Mouse (Mus musculus): Measurements from ENCODE around the gene Narfl.

The Narfl gene

DNA sequence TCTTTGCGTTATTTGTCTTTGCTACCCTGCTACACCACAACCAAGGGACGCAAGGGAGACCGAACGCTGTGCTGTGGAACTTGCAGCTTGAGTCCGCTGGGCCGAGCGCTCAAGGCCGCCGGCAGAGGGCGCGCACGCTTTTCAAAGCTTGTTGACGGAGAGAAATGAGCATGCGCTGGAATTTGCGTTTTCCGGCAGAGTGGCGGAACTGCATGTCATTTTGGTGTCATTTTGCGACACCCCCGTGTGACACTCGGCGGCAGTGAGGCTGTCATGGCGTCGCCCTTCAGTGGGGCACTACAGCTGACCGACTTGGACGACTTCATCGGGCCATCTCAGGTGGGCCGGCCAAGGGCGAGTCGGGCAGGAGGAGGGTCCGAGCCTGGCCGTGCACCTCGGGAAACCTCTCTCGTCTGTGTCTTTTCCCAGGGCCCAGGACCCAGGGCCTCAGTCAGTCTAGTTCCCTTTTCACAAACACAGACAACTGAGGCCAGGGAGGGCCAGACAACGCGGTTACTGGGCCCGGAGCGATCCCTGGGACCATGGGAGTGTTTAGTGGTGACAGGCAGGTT lies at the start of gene Narfl:
Gene Narfl, plus strand, starts transcription at position 228 of the 572 bp plus-strand sequence.
- no peak; the same call in 1 of the 2 replicates for TF ChIP-seq GATA4 (IDR thresholded peaks at IDR 0.05; ENCODE audit: insufficient replicate concordance, low read length)

DNA sequence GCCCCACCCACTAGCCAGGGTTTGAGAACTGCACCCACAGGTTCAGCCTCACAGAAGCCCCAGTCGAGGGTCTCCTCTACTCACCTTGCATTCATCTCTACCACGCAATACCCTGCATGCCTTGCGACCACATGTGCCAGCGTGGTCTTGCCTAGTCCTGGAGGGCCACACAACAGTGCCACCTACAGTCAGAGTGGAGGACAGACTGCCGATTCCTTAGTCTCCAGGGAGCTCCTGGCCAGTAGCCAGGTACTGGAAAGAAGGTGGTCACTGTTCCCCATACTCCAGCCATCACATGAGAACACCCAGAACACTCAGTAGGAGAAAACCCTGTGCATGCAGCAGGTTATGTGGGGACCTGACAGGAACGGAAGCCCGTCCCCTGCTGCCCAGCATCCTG lies 49.7 kb upstream of the Narfl start:
- TF ChIP-seq GATA4 (IDR thresholded peaks at IDR 0.05; ENCODE audit: insufficient replicate concordance, low read length): no peak

- no peak for TF ChIP-seq GATA4 (IDR thresholded peaks at IDR 0.05; ENCODE audit: insufficient replicate concordance, low read length)
Measured at GRCm38 (mm10) chr17:25725264-25725663, 48.3 kb upstream of the Narfl start.

GRCm38 (mm10) chr17:25727265-25728008 lies 46.1 kb upstream of the Narfl start, which contains the start of the genes Chtf18 and Rpusd1:
TSS of gene Chtf18 (minus strand) at chr17:25727419.
TSS of gene Rpusd1 (plus strand) at chr17:25727670.
- TF ChIP-seq GATA4 (IDR thresholded peaks at IDR 0.05; ENCODE audit: insufficient replicate concordance, low read length): no peak

DNA sequence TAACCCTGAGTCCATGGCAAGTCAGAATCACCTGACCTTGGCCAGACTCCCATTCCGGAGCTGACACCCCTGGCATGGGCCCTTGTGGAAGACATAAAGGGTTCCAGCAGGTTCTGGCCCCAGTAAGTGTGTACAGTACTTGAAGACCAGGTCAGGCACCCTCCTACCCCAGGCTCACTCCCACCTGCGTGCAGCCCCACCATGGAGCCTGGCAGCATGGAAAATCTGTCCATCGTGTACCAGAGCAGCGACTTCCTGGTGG lies 45.6 kb upstream of the Narfl start:
- no peak for TF ChIP-seq GATA4 (IDR thresholded peaks at IDR 0.05; ENCODE audit: insufficient replicate concordance, low read length)

DNA sequence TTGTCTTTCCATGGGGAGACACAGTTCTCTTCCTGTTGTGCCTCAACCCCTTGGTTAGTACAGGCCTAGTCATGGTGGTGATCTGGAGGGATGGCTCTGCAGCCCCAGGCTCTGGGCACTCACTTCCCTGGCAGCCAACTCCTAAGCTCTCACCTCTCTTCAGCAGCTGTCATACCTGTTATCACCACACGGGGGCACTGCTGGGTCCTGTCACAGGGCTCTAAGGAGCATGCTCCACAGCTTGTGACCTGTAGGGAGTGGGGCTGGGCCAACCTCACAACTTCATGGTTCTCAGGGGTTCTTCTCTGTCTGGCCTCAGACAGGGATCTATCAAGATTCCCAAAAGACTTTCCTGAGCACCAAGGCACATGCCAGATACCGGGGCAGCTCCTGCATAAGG lies 41.5 kb upstream of the Narfl start:
- no peak for TF ChIP-seq GATA4 (IDR thresholded peaks at IDR 0.05; ENCODE audit: insufficient replicate concordance, low read length)

DNA sequence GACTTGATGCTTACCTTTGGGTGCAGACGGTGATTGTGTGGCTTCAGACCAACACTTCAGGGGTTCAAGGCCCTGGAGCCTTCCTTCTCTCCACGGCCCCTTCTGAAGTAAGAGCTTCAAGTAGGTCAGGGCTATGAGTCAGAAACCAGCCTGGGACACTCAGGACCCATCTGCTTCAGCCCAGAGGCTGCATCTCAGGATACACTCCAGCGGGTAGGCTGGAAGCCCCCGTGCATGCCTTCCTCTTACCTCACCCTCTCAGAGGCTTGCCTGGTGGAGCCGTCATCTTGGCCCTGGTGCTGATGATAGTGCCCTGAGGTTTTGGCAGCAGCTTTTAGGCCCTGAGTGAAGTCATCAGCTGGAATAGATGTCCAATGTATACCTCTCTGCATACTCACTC lies 38.3 kb upstream of the Narfl start:
- no peak for TF ChIP-seq GATA4 (IDR thresholded peaks at IDR 0.05; ENCODE audit: insufficient replicate concordance, low read length)

DNA sequence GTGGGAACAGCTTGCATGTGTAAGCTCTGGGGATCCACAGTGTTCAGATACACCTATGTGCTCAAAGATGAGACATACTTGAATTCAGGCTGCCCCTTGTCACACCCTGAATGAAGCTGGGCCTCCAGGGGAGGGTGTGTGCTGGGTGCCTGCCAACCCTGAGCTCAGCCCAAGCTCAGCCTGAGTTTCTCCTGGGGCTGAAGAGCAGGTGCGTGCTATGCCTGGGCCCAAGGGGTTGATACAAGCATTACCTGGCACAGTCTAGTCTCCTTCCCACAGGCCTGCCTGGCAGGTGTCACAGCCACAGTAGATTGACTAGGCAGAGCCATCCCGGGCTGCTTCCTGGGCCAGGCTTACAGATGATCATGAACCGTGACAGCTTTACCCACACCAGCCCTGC lies 37.8 kb upstream of the Narfl start, which contains the start of gene Mslnl:
Gene Mslnl, plus strand, starts transcription at position 298 of the 400 bp plus-strand sequence.
- no peak for TF ChIP-seq GATA4 (IDR thresholded peaks at IDR 0.05; ENCODE audit: insufficient replicate concordance, low read length)

DNA sequence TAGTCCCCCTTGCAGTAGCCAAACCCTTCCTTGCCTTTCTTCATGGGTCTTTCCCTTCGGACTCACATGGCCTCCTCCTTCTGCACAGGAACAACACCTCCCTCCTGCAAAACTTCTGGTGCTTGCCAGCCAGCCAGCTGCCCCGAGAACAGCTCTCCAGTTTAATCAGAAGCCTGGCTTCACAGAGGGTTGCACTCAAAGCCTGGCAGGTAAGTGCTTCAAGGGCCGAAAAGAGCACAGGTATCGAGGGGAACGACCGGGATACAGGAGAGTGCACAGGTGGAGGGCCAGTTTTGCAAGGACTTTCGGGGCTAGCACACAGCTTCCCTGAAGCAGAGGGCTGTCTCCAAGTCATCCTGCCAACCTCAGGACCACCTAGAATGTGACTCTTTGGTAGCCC lies 34.7 kb upstream of the Narfl start:
- no peak for TF ChIP-seq GATA4 (IDR thresholded peaks at IDR 0.05; ENCODE audit: insufficient replicate concordance, low read length)

- no peak for TF ChIP-seq GATA4 (IDR thresholded peaks at IDR 0.05; ENCODE audit: insufficient replicate concordance, low read length)
Measured at GRCm38 (mm10) chr17:25743831-25744230, 29.7 kb upstream of the Narfl start.

GRCm38 (mm10) chr17:25744311-25744710 lies 29.3 kb upstream of the Narfl start:
- TF ChIP-seq GATA4 (IDR thresholded peaks at IDR 0.05; ENCODE audit: insufficient replicate concordance, low read length): no peak

DNA sequence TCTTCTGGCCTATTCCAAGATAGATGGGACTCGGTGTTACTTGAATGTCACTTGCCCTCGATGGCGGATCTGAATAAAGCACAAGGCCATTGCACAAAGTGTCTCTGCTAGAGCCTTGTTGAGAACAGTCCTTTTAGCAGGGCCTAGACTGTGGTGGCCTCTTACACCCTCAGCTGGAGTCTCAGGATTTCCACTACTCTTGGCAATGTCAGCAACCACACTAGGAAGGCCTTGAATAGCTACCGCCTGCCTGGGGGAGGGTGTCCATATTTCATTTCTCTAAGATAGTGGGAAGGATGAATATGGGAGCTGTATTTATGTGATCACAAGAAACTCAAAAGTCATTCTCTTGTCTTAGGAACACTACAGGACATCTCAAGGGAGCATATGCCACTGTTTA lies 25.3 kb upstream of the Narfl start:
- TF ChIP-seq GATA4 (IDR thresholded peaks at IDR 0.05; ENCODE audit: insufficient replicate concordance, low read length): no peak

DNA sequence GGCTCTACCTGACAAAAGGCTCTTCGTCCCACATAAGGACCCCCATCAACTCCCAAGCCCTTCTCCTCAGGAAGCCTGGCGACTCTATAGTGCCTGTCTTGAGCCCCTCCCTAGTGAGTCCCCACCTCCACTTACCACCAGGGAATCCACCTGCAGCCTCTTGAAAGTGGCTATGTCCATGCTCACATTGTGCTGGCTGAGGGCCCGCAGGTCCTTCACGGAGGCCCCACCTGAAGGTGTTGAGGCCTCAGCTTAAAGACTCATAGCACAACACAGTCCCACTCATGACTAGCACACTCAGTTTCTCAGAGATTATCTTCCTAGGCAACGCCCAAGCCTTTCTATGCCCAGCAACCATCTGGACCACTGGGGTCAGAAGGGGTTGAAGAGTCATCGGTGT lies 24.3 kb upstream of the Narfl start:
- no peak for TF ChIP-seq GATA4 (IDR thresholded peaks at IDR 0.05; ENCODE audit: insufficient replicate concordance, low read length)

- no peak for TF ChIP-seq GATA4 (IDR thresholded peaks at IDR 0.05; ENCODE audit: insufficient replicate concordance, low read length)
Measured at GRCm38 (mm10) chr17:25751446-25751845, 22.1 kb upstream of the Narfl start.

GRCm38 (mm10) chr17:25754241-25754640 lies 19.3 kb upstream of the Narfl start, which contains the start of gene Msln:
TSS of gene Msln (minus strand) at chr17:25754378.
- no peak for TF ChIP-seq GATA4 (IDR thresholded peaks at IDR 0.05; ENCODE audit: insufficient replicate concordance, low read length)

GRCm38 (mm10) chr17:25755086-25755485 lies 18.5 kb upstream of the Narfl start:
- no peak for TF ChIP-seq GATA4 (IDR thresholded peaks at IDR 0.05; ENCODE audit: insufficient replicate concordance, low read length)

Data from liver, adult (tissue).